Mouse (Mus musculus): ENCODE results near the gene Cuta.
"Not testable (repeated sequence)": the region's sequence is repeated elsewhere in the genome, so short reads cannot be mapped to it uniquely, and the experiment has no call there.

Cuta gene

GRCm38 (mm10) chr17:26936453-26936852, 2.9 kb downstream of the Cuta start:
- DNase-seq (ENCODE audit: low spot score): no peak

GRCm38 (mm10) chr17:26935027-26935426, 4.3 kb downstream of the Cuta start:
- no peak for DNase-seq (ENCODE audit: low spot score)

- DNase-seq (ENCODE audit: low spot score): no peak
Observed at GRCm38 (mm10) chr17:26933885-26934827, 5.2 kb downstream of the Cuta start.

- no peak for DNase-seq (ENCODE audit: low spot score)
Observed at GRCm38 (mm10) chr17:26933419-26933818, 6.0 kb downstream of the Cuta start.

- DNase-seq (ENCODE audit: low spot score): peak; percentile 92
Observed at GRCm38 (mm10) chr17:26932839-26933398, 6.5 kb downstream of the Cuta start, which contains the start of gene Phf1. Gene Phf1, plus strand, starts transcription at chr17:26933052.

- DNase-seq (ENCODE audit: low spot score): not testable (repeated sequence)
Observed at GRCm38 (mm10) chr17:26931795-26932194, 7.6 kb downstream of the Cuta start.

- DNase-seq (ENCODE audit: low spot score): not testable (repeated sequence)
Observed at GRCm38 (mm10) chr17:26925414-26925813, 14.0 kb downstream of the Cuta start.

- DNase-seq (ENCODE audit: low spot score): not testable (repeated sequence)
Observed at GRCm38 (mm10) chr17:26922368-26922767, 17.0 kb downstream of the Cuta start.

- not testable (repeated sequence) for DNase-seq (ENCODE audit: low spot score)
Observed at GRCm38 (mm10) chr17:26919516-26919915, 19.9 kb downstream of the Cuta start.

GRCm38 (mm10) chr17:26918343-26918742, 21.0 kb downstream of the Cuta start:
- DNase-seq (ENCODE audit: low spot score): no peak

- DNase-seq (ENCODE audit: low spot score): not testable (repeated sequence)
Observed at GRCm38 (mm10) chr17:26917560-26917959, 21.8 kb downstream of the Cuta start.

GRCm38 (mm10) chr17:26916711-26917482, 22.5 kb downstream of the Cuta start, which contains the start of gene Kifc5b:
Gene Kifc5b, plus strand, starts transcription at chr17:26917091.
- DNase-seq (ENCODE audit: low spot score): peak; percentile 99

GRCm38 (mm10) chr17:26915248-26915647, 24.1 kb downstream of the Cuta start:
- DNase-seq (ENCODE audit: low spot score): no peak

- not testable (repeated sequence) for DNase-seq (ENCODE audit: low spot score)
Observed at GRCm38 (mm10) chr17:26907506-26907905, 31.9 kb downstream of the Cuta start.

- DNase-seq (ENCODE audit: low spot score): no peak
Observed at GRCm38 (mm10) chr17:26904320-26904719, 35.0 kb downstream of the Cuta start.

GRCm38 (mm10) chr17:26900916-26901315, 38.5 kb downstream of the Cuta start:
- DNase-seq (ENCODE audit: low spot score): no peak

GRCm38 (mm10) chr17:26895578-26895977, 43.8 kb downstream of the Cuta start:
- DNase-seq (ENCODE audit: low spot score): peak; percentile 19

- no peak for DNase-seq (ENCODE audit: low spot score)
Observed at GRCm38 (mm10) chr17:26894342-26894741, 45.0 kb downstream of the Cuta start.

- DNase-seq (ENCODE audit: low spot score): no peak
Observed at GRCm38 (mm10) chr17:26893492-26893891, 45.9 kb downstream of the Cuta start.

- no peak for DNase-seq (ENCODE audit: low spot score)
Observed at GRCm38 (mm10) chr17:26892635-26893375, 46.6 kb downstream of the Cuta start.

- DNase-seq (ENCODE audit: low spot score): no peak
Observed at GRCm38 (mm10) chr17:26887926-26888325, 51.4 kb downstream of the Cuta start.
